Mouse (Mus musculus): ENCODE measurements around the gene Flnb.

DNA sequence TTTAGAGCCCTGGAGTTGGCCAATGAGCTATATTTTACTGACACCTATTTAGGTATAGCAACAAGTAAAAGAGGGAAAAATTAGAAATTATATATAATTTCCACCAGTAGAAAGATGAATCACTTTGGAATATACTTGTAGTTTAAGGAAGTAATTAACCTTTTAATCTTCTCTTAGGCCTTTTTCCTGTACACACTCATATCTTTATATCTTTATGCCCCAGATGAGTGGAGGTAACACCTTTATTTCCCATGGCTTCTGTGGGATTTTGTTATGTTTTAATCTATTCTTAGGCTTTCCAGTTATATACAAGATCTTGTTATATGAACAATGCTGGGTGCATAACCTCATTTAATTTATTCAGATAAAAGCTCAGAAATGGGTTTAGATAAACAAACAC is 73.6 kb downstream of the Flnb start:
- TF ChIP-seq POLR2A (IDR thresholded peaks at IDR 0.05; ENCODE audit: borderline replicate concordance, low read depth, low read length) (no peak), CTCF (IDR thresholded peaks at IDR 0.05; ENCODE audit: low read depth, low read length) (no peak)

Data from bone marrow macrophage, adult 2 months (primary cell).